Mouse (Mus musculus): Measurements from ENCODE around the gene Tenm3. TPM values are rescaled to one million over a fixed set of nuclear protein-coding genes. Genes with fewer than 3 reads are reported as not detected.

The Tenm3 gene
- polyA plus RNA-seq, 1 experiment from 2014 or later: 4.7 TPM

DNA sequence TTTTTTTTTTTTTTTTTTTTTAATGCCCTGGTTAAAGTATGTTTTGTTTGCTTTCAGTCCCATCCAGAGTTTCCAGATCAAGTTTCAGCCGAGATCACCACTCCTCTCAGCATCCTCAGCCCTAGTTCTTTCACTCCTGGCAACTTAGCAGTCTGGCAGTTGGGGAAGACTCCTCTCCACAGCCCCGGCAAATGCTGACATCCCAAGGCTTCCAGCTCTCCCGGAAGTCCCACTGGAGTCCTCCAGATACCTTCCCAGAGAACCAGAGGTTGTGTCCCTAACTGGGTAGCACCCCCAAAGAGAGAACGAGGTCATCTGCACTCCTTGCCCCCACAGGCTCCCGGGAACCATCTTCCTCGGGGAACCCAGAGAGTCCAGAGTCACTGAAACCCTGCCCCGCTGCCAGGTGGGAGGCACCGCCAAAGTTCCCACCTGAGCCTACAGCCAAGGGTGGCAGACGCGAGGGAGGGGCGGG lies 1.2 kb downstream of the Tenm3 start:
- Histone ChIP-seq H3K27ac (ENCODE audit: low read depth) (peak overlapping the region; percentile 76), H3K36me3 (replicated peaks; ENCODE audit: insufficient read depth, low read length) (no peaks in the 10 kb centered on the region), H3K27me3 (ENCODE audit: insufficient read depth, low read length) (0 out of 2 replicates have a peak, but pooled peaks cover 25% of the 10 kb centered on the region), H3K9ac (replicated peaks) (peak overlapping the region; percentile 65), H3K4me2 (ENCODE audit: low read depth, low read length) (peak overlapping the region; percentile 74), H3K4me3 (ENCODE audit: low read depth, low read length) (peak overlapping the region; percentile 70), H3K4me1 (ENCODE audit: insufficient read depth) (peaks cover 3% of the 10 kb centered on the region; the same call in 1 of the 2 replicates), H3K9me3 (ENCODE audit: low read length) (no peaks in the 10 kb centered on the region)
- 1% methylated on average over 11 of the region's 11 CpGs for WGBS (ENCODE audit: insufficient replicate concordance)
- TF ChIP-seq CTCF (IDR thresholded peaks at IDR 0.05; ENCODE audit: low read depth) (no peak), EP300 (IDR thresholded peaks at IDR 0.05; ENCODE audit: low read depth) (no peak)
- ATAC-seq: no peak
- DNase-seq: no peak

DNA sequence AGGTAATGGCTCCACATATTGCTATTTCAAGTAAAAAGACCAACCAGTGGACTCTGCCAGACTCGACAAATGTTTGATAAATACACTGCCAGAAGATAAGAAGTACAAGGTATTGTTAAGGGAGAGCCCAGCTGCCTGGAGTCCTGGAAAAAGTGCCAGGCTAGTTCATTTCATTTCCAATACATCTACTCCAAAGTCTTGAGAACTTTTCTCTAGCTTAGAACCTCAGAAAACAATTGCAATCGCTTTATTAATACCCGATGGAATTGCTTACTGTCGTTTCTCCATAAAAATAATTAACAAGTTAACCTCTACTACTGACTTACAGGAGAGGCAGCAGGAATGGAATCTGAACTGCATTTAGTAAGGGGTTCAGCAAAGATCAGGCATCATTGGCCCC lies 1.7 kb downstream of the Tenm3 start:
- TF ChIP-seq EP300 (IDR thresholded peaks at IDR 0.05; ENCODE audit: low read depth): no peak
- no peak for TF ChIP-seq CTCF (IDR thresholded peaks at IDR 0.05; ENCODE audit: low read depth)
- 8% methylated on average over 4 of the region's 4 CpGs for WGBS (ENCODE audit: insufficient replicate concordance)
- ATAC-seq (no peak), DNase-seq (no peak)
- Histone ChIP-seq H3K4me1 (ENCODE audit: insufficient read depth) (peaks cover 3% of the 10 kb centered on the region; the same call in 1 of the 2 replicates), H3K4me3 (ENCODE audit: low read depth, low read length) (no peak overlapping the region), H3K9ac (replicated peaks) (no peak overlapping the region), H3K4me2 (ENCODE audit: low read depth, low read length) (peak overlapping the region; percentile 74; the same call in 1 of the 2 replicates), H3K27ac (ENCODE audit: low read depth) (no peak overlapping the region), H3K9me3 (ENCODE audit: low read length) (no peaks in the 10 kb centered on the region), H3K36me3 (replicated peaks; ENCODE audit: insufficient read depth, low read length) (no peaks in the 10 kb centered on the region), H3K27me3 (ENCODE audit: insufficient read depth, low read length) (0 out of 2 replicates have a peak, but pooled peaks cover 25% of the 10 kb centered on the region)

DNA sequence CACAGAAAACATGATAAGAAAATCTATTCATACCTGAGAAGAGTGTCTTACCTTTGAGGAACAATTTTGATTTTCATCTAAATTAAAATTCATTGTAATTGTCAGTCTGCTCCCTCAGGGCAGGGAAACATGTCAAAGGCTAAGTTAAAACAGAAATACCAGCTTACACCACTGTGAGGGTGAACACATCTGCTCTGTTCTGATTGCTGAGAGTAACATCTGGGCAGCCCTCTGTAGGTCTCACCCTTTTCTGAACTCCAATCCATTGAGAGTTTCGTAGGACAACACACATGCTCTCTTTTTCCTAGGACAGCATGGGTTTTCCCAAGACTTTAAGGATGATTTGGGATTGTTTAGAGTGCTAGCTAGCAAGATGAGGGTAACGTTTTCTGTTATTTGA lies 8.0 kb downstream of the Tenm3 start:
- DNase-seq (no peak), ATAC-seq (no peak)
- no peak overlapping the region for H3K4me3 ChIP-seq (ENCODE audit: low read depth, low read length)
- no peak overlapping the region for H3K4me2 ChIP-seq (ENCODE audit: low read depth, low read length)
- no peaks in the 10 kb centered on the region for H3K4me1 ChIP-seq (ENCODE audit: insufficient read depth)
- no peaks in the 10 kb centered on the region for H3K36me3 ChIP-seq (replicated peaks; ENCODE audit: insufficient read depth, low read length)
- no peak overlapping the region for H3K9ac ChIP-seq (replicated peaks)
- 77% methylated on average over 2 of the region's 2 CpGs for WGBS (ENCODE audit: insufficient replicate concordance)
- H3K27ac ChIP-seq (ENCODE audit: low read depth): no peak overlapping the region
- no peaks in the 10 kb centered on the region for H3K9me3 ChIP-seq (ENCODE audit: low read length)
- TF ChIP-seq EP300 (IDR thresholded peaks at IDR 0.05; ENCODE audit: low read depth) (no peak), CTCF (IDR thresholded peaks at IDR 0.05; ENCODE audit: low read depth) (no peak)
- H3K27me3 ChIP-seq (ENCODE audit: insufficient read depth, low read length): no peaks in the 10 kb centered on the region

DNA sequence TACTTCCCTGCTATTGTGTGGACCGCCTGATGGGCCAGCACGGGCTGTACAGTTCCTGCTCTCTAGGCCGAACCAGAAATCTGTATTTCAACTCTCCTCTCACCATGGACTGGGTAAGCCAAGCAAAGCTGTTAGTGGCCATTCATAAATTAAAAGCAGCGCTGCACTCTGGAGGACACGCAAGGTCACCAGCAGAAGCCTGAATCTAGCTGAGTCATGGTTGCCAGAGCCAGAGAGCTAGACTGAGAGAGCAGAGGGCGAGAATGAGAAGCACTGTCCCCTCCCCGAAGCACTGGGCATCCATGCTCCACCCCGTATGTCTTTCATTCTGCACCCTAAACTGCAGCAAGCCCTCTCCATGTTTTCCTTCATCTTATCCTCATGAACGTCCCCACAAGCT lies 16.3 kb downstream of the Tenm3 start:
- ATAC-seq (no peak), DNase-seq (no peak)
- no peak overlapping the region for H3K4me3 ChIP-seq (ENCODE audit: low read depth, low read length)
- no peaks in the 10 kb centered on the region for H3K4me1 ChIP-seq (ENCODE audit: insufficient read depth)
- TF ChIP-seq CTCF (IDR thresholded peaks at IDR 0.05; ENCODE audit: low read depth) (no peak), EP300 (IDR thresholded peaks at IDR 0.05; ENCODE audit: low read depth) (no peak)
- no peak overlapping the region for H3K9ac ChIP-seq (replicated peaks)
- H3K27ac ChIP-seq (ENCODE audit: low read depth): no peak overlapping the region
- no peak overlapping the region for H3K4me2 ChIP-seq (ENCODE audit: low read depth, low read length)
- no peaks in the 10 kb centered on the region for H3K27me3 ChIP-seq (ENCODE audit: insufficient read depth, low read length)
- H3K36me3 ChIP-seq (replicated peaks; ENCODE audit: insufficient read depth, low read length): no peaks in the 10 kb centered on the region
- no peaks in the 10 kb centered on the region for H3K9me3 ChIP-seq (ENCODE audit: low read length)
- 56% methylated on average over 9 of the region's 9 CpGs for WGBS (ENCODE audit: insufficient replicate concordance)

DNA sequence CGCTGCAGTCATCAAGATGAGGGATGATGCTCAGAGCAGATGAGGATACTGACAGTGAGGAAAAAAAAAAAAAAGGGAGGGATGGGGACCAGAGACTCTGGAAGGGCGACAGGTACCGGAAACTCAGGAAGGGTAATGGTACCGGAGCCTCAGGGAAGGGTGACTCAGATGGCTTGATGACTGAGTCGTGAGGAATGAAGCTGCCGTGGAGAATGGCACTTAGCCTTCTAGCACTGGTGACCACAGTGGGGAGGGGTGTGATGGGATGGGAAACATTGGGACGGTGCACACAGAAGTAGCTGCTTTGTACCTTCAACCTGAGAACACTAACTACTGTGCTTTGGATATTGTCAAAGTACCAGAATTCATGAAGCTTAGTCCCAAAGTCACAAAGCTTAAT lies 18.1 kb downstream of the Tenm3 start:
- Histone ChIP-seq H3K36me3 (replicated peaks; ENCODE audit: insufficient read depth, low read length) (no peaks in the 10 kb centered on the region), H3K9ac (replicated peaks) (no peak overlapping the region), H3K4me2 (ENCODE audit: low read depth, low read length) (no peak overlapping the region), H3K27me3 (ENCODE audit: insufficient read depth, low read length) (no peaks in the 10 kb centered on the region), H3K27ac (ENCODE audit: low read depth) (no peak overlapping the region), H3K9me3 (ENCODE audit: low read length) (no peaks in the 10 kb centered on the region), H3K4me1 (ENCODE audit: insufficient read depth) (no peaks in the 10 kb centered on the region), H3K4me3 (ENCODE audit: low read depth, low read length) (no peak overlapping the region)
- DNase-seq: no peak
- TF ChIP-seq EP300 (IDR thresholded peaks at IDR 0.05; ENCODE audit: low read depth): no peak
- no peak for TF ChIP-seq CTCF (IDR thresholded peaks at IDR 0.05; ENCODE audit: low read depth)
- ATAC-seq: no peak
- 88% methylated on average over 7 of the region's 7 CpGs for WGBS (ENCODE audit: insufficient replicate concordance)

DNA sequence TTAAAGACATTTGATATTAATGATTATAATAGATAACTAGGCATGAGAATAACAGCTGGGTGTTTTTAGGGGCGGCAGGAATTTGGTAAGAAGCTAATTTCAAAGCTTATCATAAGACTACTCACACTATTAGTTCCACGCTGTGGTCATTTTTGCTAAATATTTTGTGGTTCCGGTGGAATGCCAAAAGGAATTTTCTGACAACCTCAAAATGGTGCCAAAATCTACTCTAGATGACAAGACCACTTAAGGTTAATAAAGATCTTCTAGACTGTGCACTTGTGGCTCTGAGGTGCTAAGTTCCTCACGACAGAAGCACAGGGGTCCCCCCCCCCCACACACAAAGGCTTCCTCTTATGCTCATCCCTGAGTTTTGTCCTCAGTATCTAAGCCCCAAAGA lies 21.5 kb downstream of the Tenm3 start:
- H3K27ac ChIP-seq (ENCODE audit: low read depth): no peak overlapping the region
- H3K27me3 ChIP-seq (ENCODE audit: insufficient read depth, low read length): no peaks in the 10 kb centered on the region
- no peak for TF ChIP-seq CTCF (IDR thresholded peaks at IDR 0.05; ENCODE audit: low read depth)
- no peak for TF ChIP-seq EP300 (IDR thresholded peaks at IDR 0.05; ENCODE audit: low read depth)
- H3K36me3 ChIP-seq (replicated peaks; ENCODE audit: insufficient read depth, low read length): no peaks in the 10 kb centered on the region
- DNase-seq: no peak
- no peaks in the 10 kb centered on the region for H3K4me1 ChIP-seq (ENCODE audit: insufficient read depth)
- 73% methylated on average over 4 of the region's 4 CpGs for WGBS (ENCODE audit: insufficient replicate concordance)
- H3K9me3 ChIP-seq (ENCODE audit: low read length): no peaks in the 10 kb centered on the region
- no peak overlapping the region for H3K9ac ChIP-seq (replicated peaks)
- no peak for ATAC-seq
- H3K4me2 ChIP-seq (ENCODE audit: low read depth, low read length): no peak overlapping the region
- H3K4me3 ChIP-seq (ENCODE audit: low read depth, low read length): no peak overlapping the region

DNA sequence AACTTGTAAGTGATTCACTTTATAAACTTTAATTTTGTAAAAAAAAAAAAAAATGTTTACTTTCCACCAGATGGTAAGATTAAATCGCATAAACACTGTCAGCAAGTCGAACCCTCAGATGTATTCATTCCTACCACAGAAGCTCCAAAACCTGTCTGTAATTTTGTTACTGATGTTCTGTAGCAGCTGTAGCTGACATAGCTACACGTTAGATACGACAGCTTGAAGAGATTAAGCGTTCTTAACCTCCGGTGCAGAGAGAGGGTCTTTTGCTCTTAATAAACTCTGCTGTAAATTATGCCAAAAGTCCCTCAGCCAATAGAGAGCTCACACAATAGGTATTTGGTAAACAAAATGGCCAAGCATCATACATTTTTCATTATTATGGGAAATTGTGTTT lies 23.8 kb downstream of the Tenm3 start:
- H3K36me3 ChIP-seq (replicated peaks; ENCODE audit: insufficient read depth, low read length): no peaks in the 10 kb centered on the region
- no peak overlapping the region for H3K9ac ChIP-seq (replicated peaks)
- TF ChIP-seq CTCF (IDR thresholded peaks at IDR 0.05; ENCODE audit: low read depth): no peak
- no peak for TF ChIP-seq EP300 (IDR thresholded peaks at IDR 0.05; ENCODE audit: low read depth)
- H3K4me1 ChIP-seq (ENCODE audit: insufficient read depth): no peaks in the 10 kb centered on the region
- ATAC-seq: no peak
- H3K9me3 ChIP-seq (ENCODE audit: low read length): no peaks in the 10 kb centered on the region
- WGBS (ENCODE audit: insufficient replicate concordance): 72% methylated on average over 6 of the region's 6 CpGs
- no peak overlapping the region for H3K4me2 ChIP-seq (ENCODE audit: low read depth, low read length)
- no peaks in the 10 kb centered on the region for H3K27me3 ChIP-seq (ENCODE audit: insufficient read depth, low read length)
- H3K4me3 ChIP-seq (ENCODE audit: low read depth, low read length): no peak overlapping the region
- H3K27ac ChIP-seq (ENCODE audit: low read depth): no peak overlapping the region
- no peak for DNase-seq

Data from liver, postnatal 0 days (tissue).